Mouse (Mus musculus): ENCODE measurements around the gene Fxyd3. TPM values are rescaled to one million over a fixed set of nuclear protein-coding genes. Genes with fewer than 3 reads are reported as not detected.

The Fxyd3 gene
- not detected in 2 replicates for polyA plus RNA-seq (2012; ENCODE audit: insufficient read depth, insufficient read length, low replicate concordance, missing spikeins)

DNA sequence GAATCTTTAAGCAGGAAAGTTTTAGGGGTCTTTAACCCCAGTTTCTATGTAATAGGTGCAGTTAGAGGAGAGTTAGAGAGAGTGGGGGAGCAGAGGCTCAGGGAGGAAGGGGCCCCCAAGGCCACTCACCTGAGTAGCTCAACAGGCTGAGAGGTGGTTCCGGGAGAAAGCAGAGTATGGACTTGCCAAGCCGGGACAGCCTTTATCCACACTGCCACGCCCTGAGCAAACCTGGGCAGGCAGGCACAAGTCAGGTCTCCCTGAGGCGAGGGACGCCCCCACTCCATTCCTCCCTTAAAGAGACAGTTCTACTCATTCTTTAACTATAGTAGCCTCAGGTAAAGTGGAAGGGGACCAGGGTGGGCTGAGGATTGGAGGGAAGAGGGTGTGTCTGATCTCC is at the start of gene Fxyd3:
Gene Fxyd3, minus strand, starts transcription at position 213 of the 400 bp plus-strand sequence.
- Histone ChIP-seq H3K4me1 (ENCODE audit: control insufficient read depth, insufficient read depth, low read length) (peaks cover 4% of the 10 kb centered on the region; the same call in 1 of the 2 replicates), H3K27ac (ENCODE audit: insufficient read depth, low read depth, low read length) (peak within 1 kb of the TSS; percentile 71), H3K4me3 (ENCODE audit: insufficient read depth, low read depth, low read length) (no peak within 1 kb of the TSS)
- no peak for TF ChIP-seq CTCF (IDR thresholded peaks at IDR 0.05; ENCODE audit: insufficient read depth, low read depth, low read length)
- TF ChIP-seq POLR2A (IDR thresholded peaks at IDR 0.05; ENCODE audit: insufficient read depth, low read depth, low read length) = no peak
- 81% methylated on average over 5 of the region's 5 CpGs for WGBS

DNA sequence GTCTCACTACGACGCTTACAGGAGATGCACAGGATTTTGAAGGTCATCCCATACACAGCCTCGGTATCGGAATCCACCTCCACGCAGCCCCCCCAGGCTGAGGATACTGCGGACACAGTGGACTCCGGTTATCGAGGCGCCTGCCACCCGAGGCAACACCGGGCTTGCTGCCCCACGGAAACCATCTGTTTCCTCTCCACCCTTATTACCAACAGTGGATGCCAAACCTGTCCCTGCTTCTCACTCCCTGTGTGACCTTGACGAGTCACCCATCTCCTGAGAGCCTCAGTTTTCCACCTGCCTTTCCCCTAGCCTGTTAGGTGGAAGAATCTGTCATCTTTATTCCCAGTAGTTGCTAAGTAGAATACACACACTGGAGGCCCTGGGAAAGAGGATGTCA is 48.6 kb upstream of the Fxyd3 start:
- H3K4me1 ChIP-seq (ENCODE audit: control insufficient read depth, insufficient read depth, low read length) = peaks cover 14% of the 10 kb centered on the region
- 85% methylated on average over 13 of the region's 13 CpGs for WGBS
- no peak for TF ChIP-seq CTCF (IDR thresholded peaks at IDR 0.05; ENCODE audit: insufficient read depth, low read depth, low read length)
- peak overlapping the region; percentile 6; the same call in 1 of the 2 replicates for H3K4me3 ChIP-seq (ENCODE audit: insufficient read depth, low read depth, low read length)
- no peak overlapping the region for H3K27ac ChIP-seq (ENCODE audit: insufficient read depth, low read depth, low read length)

DNA sequence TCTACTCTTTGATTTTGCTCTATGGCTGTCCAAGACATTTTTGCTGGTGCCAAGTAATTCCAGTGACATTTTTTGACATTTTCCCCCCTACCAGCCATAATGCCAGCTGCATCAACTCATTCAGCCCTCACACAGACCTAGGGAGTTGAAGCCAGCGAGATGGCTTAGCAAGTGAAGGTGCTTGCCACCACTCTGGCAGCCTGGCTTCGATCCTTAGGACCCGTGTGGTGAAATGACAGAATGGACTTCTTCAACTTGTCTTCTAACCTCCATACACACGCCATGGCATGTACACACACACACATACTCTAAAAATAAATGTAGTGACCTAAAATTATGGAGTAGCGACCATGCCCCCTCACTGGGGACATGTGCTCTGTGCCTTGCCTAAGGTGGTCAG is 47.9 kb upstream of the Fxyd3 start:
- 87% methylated on average over 5 of the region's 5 CpGs for WGBS
- no peak overlapping the region for H3K4me3 ChIP-seq (ENCODE audit: insufficient read depth, low read depth, low read length)
- no peak overlapping the region for H3K27ac ChIP-seq (ENCODE audit: insufficient read depth, low read depth, low read length)
- peaks cover 14% of the 10 kb centered on the region for H3K4me1 ChIP-seq (ENCODE audit: control insufficient read depth, insufficient read depth, low read length)
- TF ChIP-seq CTCF (IDR thresholded peaks at IDR 0.05; ENCODE audit: insufficient read depth, low read depth, low read length) (no peak), POLR2A (IDR thresholded peaks at IDR 0.05; ENCODE audit: insufficient read depth, low read depth, low read length) (no peak)

DNA sequence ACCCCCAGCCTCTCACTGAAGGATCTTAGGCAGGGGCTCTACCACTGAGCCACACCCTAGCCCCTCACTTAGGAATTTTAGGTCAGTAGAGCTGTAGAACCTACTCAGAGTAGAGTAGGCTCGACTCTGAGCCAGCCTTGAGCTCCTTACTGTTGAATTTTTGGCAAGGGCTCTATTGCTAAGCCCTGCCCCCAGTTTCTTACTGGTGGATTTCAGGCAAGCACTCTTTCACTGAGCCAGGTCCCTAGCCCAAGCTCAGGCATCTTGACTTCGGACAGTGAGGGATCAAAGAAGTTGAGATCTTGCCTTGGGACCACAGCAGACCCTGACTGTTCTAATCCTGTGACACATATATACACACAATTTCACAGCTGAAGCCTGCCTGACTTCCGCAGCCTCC is 47.2 kb upstream of the Fxyd3 start:
- TF ChIP-seq CTCF (IDR thresholded peaks at IDR 0.05; ENCODE audit: insufficient read depth, low read depth, low read length) (no peak), POLR2A (IDR thresholded peaks at IDR 0.05; ENCODE audit: insufficient read depth, low read depth, low read length) (no peak)
- WGBS = 82% methylated on average over 3 of the region's 3 CpGs
- peaks cover 14% of the 10 kb centered on the region for H3K4me1 ChIP-seq (ENCODE audit: control insufficient read depth, insufficient read depth, low read length)
- H3K4me3 ChIP-seq (ENCODE audit: insufficient read depth, low read depth, low read length) = no peak overlapping the region
- H3K27ac ChIP-seq (ENCODE audit: insufficient read depth, low read depth, low read length) = no peak overlapping the region

DNA sequence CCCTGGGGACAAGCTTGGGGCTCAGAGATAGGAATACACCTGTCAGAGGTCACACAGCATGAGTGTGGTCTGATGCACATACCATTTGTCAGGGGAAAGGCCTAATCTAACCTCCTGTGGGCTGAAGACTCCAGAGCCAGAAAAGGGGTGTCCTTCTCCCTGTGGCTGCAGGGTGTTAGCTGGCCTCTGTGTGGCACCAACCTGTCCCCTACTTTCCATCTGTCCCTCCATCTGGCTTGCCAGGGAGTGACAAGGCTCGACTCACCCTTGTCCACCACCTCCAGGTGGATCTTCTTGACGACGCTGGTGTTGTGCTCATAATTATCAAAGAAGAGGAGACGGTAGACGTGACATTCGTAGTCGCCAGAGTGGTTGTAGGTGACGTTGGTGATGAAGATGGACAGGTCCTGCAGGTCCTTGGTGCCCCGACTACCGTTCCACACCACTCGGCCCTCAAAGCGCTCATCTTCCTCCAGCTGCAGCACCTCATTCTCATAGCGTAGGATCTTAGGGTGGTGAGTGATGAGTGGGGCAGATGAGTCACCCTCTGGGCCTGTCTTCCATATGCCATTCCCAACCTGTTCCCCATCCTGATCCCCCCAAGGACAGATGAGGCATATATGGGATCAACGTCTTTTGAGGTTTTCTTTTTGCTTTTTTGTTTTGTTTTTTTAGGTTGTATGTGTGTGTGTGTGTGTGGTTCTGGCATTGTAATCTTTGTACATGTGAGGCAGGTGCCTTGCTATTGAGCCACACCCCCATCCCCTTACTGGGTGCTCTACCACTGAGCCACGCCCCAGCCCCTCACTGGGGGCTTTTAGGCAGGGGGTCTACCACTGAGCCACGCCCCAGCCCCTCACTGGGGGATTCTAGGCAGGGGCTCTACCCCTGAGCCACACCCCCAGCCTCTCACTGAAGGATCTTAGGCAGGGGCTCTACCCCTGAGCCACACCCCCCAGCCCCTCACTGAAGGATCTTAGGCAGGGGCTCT is 46.4 kb upstream of the Fxyd3 start:
- 92% methylated on average over 16 of the region's 16 CpGs for WGBS
- Histone ChIP-seq H3K27ac (ENCODE audit: insufficient read depth, low read depth, low read length) (no peak overlapping the region), H3K4me1 (ENCODE audit: control insufficient read depth, insufficient read depth, low read length) (peaks cover 18% of the 10 kb centered on the region), H3K4me3 (ENCODE audit: insufficient read depth, low read depth, low read length) (no peak overlapping the region)
- TF ChIP-seq POLR2A (IDR thresholded peaks at IDR 0.05; ENCODE audit: insufficient read depth, low read depth, low read length) (no peak), CTCF (IDR thresholded peaks at IDR 0.05; ENCODE audit: insufficient read depth, low read depth, low read length) (no peak)

DNA sequence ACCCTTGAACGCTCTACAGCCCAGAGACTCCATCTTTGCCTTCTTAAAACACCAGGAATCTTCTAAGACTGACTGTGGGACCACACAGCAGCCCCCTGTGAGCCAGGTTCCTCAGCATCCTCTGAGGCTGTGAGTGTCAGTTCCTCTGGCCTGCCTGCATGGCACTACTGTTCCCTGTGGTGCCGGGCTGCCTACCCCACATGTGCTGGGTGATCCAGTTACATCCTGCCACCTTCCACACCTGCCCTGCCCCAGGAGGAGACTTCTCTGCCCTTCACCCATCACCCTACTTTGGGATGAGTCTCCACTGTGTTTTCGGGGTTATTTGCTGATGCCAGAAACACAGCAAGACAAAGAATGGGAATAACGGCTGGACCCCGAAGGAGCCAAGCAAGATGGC is 43.1 kb upstream of the Fxyd3 start:
- 89% methylated on average over 5 of the region's 5 CpGs for WGBS
- peaks cover 11% of the 10 kb centered on the region for H3K4me1 ChIP-seq (ENCODE audit: control insufficient read depth, insufficient read depth, low read length)
- H3K27ac ChIP-seq (ENCODE audit: insufficient read depth, low read depth, low read length) = no peak overlapping the region
- H3K4me3 ChIP-seq (ENCODE audit: insufficient read depth, low read depth, low read length) = no peak overlapping the region
- no peak for TF ChIP-seq CTCF (IDR thresholded peaks at IDR 0.05; ENCODE audit: insufficient read depth, low read depth, low read length)
- no peak for TF ChIP-seq POLR2A (IDR thresholded peaks at IDR 0.05; ENCODE audit: insufficient read depth, low read depth, low read length)

DNA sequence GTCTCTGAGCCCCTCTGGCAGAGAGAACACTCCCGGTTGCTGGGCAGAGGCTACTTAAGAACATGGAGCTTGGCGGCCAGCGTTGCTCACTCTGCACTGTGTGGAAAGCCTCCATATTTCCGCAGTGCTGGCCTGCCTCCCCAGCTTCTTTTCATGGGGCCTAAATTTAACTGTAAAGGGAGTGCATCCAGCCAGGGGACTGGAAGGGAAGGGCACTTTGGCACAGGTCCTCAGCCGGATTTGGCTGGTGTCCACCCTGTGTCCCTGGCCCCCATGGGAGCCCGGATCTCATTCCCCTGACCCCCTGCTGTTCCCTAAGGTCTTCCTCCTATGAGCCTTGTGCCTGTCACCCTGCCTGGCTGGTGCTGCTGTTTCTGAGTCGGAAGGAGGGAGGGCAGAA is 42.0 kb upstream of the Fxyd3 start:
- no peak overlapping the region for H3K27ac ChIP-seq (ENCODE audit: insufficient read depth, low read depth, low read length)
- TF ChIP-seq CTCF (IDR thresholded peaks at IDR 0.05; ENCODE audit: insufficient read depth, low read depth, low read length) (no peak), POLR2A (IDR thresholded peaks at IDR 0.05; ENCODE audit: insufficient read depth, low read depth, low read length) (no peak)
- peaks cover 11% of the 10 kb centered on the region for H3K4me1 ChIP-seq (ENCODE audit: control insufficient read depth, insufficient read depth, low read length)
- WGBS = 62% methylated on average over 7 of the region's 7 CpGs
- no peak overlapping the region for H3K4me3 ChIP-seq (ENCODE audit: insufficient read depth, low read depth, low read length)

DNA sequence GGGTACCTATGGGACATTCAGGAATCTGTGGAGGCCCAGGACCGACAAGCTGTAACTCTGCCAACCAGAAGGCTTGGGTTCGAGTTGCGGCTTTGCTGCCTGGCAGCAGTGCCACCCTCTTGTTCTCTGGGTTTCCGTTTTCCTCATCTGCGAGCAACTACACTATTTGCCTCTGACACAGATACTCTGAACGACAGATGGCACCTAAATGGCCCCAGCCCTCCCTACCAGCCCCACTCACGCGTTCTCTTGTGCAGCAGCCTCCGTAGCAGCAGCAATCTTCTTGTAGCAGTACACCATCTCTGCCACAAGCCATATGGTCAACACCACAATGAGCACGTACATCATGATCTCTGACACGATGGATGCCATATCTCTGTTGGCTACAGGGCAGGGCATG is 41.0 kb upstream of the Fxyd3 start:
- no peak for TF ChIP-seq CTCF (IDR thresholded peaks at IDR 0.05; ENCODE audit: insufficient read depth, low read depth, low read length)
- no peak for TF ChIP-seq POLR2A (IDR thresholded peaks at IDR 0.05; ENCODE audit: insufficient read depth, low read depth, low read length)
- WGBS = 95% methylated on average over 11 of the region's 11 CpGs
- Histone ChIP-seq H3K4me1 (ENCODE audit: control insufficient read depth, insufficient read depth, low read length) (peaks cover 11% of the 10 kb centered on the region), H3K4me3 (ENCODE audit: insufficient read depth, low read depth, low read length) (no peak overlapping the region), H3K27ac (ENCODE audit: insufficient read depth, low read depth, low read length) (no peak overlapping the region)

DNA sequence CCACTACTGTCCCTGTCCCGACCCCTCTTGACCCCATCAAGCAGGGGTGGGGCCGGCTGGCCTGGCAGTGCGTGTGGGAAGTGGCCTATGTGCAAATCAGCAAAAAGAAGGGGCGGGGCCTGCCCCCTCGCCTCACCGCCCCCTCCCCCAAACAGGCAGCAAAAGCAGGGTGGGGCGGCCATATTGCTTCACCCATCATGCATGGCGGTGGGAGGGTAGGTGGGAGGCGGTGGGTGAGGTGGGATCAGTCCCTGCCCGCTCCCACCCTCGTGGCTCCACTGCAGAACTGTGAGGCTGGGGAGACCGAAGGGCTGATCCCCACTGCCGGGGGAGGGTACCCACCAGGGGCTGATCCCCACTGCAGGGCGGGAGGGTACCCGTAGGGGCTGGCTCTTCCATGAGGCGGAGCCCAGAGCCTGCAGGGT is 40.2 kb upstream of the Fxyd3 start:
- H3K27ac ChIP-seq (ENCODE audit: insufficient read depth, low read depth, low read length) = no peak overlapping the region
- H3K4me3 ChIP-seq (ENCODE audit: insufficient read depth, low read depth, low read length) = no peak overlapping the region
- H3K4me1 ChIP-seq (ENCODE audit: control insufficient read depth, insufficient read depth, low read length) = peaks cover 11% of the 10 kb centered on the region
- TF ChIP-seq POLR2A (IDR thresholded peaks at IDR 0.05; ENCODE audit: insufficient read depth, low read depth, low read length) = no peak
- no peak for TF ChIP-seq CTCF (IDR thresholded peaks at IDR 0.05; ENCODE audit: insufficient read depth, low read depth, low read length)
- WGBS = 72% methylated on average over 16 of the region's 16 CpGs

Data from olfactory bulb, adult 2 months (tissue).